Mouse (Mus musculus) adrenal gland (tissue): ENCODE data around the gene Cerkl.

Experiments used
- intact Hi-C: fragments of 180-260 bp; cut with DNase I; formaldehyde crosslinking; loops from one replicate; pipeline ENCODE4 v1.15.1; 2025

Cerkl gene

DNA sequence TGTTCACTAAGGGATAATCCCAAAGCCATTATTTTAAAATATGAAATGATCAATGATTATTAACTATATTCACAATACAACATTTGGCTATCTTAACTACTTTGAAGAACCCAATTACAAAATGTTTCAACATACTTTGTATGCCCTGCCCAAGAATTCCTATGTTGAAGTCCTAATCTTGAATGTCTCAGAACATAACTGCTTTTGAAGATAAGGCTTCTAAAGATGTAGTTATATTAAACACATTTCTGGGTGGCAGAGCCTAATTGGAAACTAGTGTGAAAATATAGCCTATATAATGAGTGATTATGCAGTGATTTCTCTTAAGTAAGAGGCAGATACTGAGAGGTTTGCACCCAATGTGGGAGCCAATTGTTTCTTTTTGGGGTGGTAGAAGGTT is 121.9 kb downstream of the Cerkl start:
- intact Hi-C loops, result no loop called here

DNA sequence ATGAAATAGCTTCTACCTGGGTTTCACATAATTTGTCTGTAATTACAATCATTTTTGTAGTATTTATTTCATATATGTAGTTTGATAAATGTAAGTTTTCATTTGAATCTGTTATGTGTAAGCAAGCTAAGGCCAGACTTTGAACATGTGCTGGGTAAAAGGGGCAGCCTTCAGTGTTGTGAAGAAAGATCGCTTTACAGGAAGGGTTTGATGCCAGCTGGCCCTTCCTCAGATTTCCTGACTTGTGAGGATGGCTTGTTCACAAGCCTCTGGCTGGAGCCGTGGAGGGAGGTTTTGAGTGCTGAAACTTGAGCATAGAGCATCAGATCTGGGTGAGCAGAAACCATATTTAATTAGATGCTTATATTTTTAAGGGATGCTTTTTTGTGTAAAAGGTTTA is 128.5 kb downstream of the Cerkl start:
- intact Hi-C loops, result no loop called here

DNA sequence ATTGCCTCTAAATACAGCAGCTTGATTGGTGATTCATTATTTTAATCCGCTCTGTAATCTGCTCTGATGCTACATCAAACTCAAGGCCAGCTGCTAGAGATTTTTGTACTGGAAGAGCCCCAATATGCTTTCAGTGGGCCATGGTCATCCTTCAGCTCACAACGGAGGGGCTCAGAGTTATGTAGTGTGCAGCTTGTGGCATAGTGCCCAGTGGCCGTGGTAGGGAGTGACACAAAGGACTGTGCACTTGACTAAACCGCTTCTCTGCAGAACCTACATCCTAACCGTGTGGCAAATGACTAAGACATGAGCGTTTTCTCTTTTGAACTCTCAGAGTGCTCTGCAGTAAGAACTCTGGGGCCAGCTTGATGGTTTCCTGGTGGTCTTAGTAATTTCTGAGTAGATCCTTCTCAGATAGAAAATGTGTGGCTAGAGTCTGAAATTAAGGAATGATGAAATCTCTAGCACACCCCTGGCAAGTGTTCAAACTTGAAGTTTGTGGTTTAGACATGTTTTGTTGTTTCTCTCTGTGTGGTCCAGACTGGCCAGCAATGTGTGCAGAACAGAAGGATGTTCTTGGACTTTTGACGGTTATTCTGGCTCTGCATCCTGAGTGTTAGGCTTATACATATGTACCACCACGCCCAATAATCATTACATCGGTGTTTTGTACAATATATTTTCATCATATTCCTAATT is 140.3 kb downstream of the Cerkl start:
- intact Hi-C loops, result no loop called here

- intact Hi-C loops, result no loop called here
These were observed 141.5 kb downstream of the Cerkl start for GRCm38 (mm10) chr2:79315108-79315507.

DNA sequence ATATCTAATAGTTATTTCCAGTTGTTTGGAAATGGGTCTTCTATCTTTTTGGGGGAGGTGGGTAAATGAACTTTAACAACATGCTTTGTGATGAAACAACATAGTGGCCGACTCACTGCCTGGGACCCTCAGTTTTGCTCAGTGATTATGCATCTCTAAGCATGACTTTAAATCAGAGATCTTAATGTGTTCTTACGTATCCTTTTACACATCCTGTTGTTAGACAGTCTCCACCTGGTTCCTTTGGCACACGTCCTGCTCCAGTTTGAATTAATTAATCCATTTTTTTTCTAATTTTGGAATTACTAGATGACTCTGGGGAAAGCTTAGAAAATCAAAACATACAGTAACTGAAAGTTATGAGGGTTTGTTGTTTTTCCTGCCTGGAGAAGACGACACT is 144.1 kb downstream of the Cerkl start:
- intact Hi-C loops, result no loop called here

DNA sequence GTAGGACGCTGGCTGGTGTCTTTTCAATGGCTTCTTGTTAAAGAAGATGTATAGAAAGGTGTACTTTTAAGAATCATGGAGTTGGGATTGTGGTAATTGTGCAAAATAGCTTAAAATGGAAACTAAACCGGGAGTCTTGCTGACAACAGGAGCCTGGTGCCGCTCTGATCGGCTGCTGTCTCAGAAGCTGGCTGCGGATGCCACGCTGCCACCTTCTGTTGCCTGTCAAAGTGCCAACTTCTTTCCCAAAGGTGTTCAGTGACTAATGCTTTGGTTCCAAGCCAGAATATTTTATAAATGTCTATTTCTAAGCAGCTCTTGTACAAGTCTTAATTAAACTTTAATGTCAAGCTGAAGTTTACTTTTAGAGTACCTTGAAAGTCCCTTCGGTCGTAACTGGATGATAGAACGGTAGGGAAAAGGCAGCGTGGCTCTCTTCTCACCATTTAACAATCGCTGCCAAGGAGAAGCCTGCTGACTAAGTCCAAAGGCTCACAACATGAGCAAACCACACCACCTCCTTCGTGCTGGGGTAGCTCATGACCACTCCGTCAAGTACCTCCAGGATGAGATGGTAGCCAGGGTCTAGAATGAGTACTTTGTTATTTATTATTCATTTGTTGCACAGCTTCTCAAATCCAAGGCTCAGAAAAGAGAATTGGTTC is 147.0 kb downstream of the Cerkl start:
- intact Hi-C loops, result no loop called here

DNA sequence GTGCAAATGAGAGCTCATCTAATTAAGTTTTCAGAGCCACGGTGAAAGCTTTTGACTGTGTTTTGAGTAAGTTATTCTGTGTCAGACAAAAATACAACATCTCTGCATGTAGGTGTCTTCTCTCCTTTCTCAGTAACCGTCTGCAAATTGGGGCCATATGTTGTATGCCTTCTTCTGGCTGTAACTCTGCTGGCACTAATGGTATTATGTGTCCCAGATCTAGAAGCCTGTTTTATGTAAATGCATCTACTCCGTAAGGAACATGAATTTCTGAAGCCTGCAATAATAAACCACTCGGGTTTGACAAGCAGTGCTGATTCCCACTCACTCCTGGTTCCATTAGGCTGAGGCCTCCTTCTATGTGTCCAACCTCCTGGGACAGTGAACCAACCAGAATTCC is 149.0 kb downstream of the Cerkl start:
- intact Hi-C loops, result no loop called here

- intact Hi-C loops, result no loop called here
These were observed 154.2 kb downstream of the Cerkl start for GRCm38 (mm10) chr2:79302398-79302797.

- intact Hi-C loops, result no loop called here
These were observed 164.2 kb downstream of the Cerkl start for GRCm38 (mm10) chr2:79292431-79292830.

- intact Hi-C loops, result no loop called here
These were observed 164.7 kb downstream of the Cerkl start for GRCm38 (mm10) chr2:79291922-79292321.

DNA sequence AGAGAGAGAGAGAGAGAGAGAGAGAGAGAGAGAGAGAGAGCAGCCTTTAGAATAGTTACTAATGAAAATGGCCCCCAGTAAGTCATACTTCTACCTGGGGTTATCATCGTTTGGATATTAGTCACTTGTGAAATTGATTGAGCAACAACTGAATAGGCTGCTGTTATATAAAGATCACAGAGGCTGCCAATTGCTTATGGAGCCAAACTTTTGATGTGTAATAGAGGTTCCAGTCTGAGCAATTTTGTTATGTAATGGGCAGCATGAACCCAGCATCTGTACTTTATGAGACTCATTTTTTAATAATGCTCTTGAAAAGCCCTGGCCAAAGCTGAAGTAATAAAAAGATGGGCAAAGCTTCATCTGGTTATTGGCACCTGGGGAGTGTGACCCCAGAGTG is 166.4 kb downstream of the Cerkl start:
- intact Hi-C loops, result no loop called here

DNA sequence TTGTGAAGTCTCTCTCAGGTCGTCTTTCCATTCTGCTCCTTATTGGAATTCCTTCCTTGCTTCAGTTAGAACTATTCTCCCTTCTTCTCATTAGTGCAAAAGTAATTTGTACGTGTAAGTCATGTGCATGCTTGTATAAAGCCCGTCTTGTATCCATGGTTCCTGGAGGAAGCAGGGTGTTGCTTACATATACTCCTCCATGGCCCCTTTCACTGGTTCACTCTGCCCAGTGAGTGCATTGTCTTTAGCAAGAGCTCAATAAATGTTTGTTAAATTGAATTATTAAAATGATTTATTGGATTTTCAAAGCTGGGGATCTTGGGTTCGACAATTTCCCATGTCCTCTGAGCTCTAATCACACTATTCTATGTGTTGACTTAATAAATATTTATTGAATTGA is 172.4 kb downstream of the Cerkl start:
- intact Hi-C loops, result no loop called here
